Mouse (Mus musculus) kidney, postnatal 10 days (tissue): Measurements from ENCODE around the gene Zfp3.
"Not testable (repeated sequence)": the region's sequence is repeated elsewhere in the genome, so short reads cannot be mapped to it uniquely, and the experiment has no call there.

Experiments
- DNase-seq: peaks from one replicate; pipeline ENCODE4 v3.0.0; 2021; ENCODE audit warnings: mixed read lengths

Gene Zfp3

DNA sequence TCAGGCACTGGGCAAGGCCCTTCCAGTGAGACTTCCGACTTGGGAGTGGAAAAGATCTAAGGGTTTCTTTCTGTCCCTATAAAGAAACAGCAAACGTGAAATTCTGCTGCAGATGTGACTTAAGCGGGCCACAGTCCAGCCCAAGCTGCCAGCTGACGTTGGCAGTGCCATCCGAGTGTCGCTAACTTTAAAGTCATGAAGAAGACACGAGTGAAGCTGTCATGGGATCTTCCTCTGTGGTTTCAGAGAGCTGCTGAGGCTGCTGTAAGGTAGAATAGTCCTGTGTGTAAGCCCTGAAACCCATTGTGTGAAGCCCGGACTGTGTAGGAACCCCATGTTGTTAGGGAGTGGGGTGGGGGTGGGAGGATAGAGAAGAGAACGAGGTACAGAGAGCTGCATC is 1.4 kb upstream of the Zfp3 start:
- DNase-seq, result no peak

DNA sequence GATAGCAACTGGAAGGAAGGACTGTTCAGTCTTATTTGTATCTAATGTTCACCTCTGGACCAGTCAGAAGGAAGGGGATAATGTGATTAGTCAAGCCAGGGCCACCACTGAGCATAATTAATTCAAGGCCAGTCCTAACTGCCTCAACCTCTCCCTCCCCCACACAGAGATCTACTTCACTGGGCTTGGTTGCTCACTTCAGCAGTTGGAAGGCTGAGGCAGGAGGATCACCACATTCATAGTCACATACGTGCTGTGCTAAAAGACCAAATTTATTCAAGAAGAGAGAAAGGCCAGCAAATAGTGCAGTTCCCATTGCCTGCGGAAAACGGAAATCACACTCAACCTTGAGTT is 450 bp upstream of the Zfp3 start:
- no peak for DNase-seq

DNA sequence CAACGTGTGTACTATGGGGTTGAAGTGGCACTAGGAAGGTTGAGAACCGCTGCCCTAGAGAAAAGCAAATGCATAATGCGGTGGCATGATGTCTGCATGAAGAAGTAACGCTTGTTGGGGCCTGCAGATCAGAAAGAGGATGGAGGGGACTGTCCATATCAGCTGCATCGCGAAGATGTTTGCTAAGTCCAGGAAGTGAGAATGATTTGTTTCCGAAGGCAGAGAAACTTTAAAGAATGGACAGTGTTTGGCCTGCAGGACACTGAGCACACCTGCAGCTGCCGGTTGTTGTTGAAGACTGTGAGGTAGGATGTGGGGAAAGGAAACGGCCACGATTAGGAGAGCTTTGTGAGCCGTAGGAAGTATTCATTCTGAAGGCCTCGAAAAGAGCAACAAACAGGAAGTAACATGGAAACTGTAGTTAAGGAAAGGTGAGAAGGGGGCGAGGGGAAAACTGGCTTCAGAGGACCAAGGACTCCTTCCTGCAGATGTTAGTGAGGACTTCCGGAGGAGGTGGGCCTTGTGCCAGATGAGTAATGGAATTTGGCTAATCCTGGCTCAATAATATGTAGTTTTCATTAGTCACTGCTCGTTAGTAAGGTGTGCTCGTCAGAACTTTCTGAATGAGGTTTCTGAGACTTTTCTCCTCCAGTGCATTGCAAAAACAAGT is 1.9 kb downstream of the Zfp3 start:
- DNase-seq, result peak; percentile 70

DNA sequence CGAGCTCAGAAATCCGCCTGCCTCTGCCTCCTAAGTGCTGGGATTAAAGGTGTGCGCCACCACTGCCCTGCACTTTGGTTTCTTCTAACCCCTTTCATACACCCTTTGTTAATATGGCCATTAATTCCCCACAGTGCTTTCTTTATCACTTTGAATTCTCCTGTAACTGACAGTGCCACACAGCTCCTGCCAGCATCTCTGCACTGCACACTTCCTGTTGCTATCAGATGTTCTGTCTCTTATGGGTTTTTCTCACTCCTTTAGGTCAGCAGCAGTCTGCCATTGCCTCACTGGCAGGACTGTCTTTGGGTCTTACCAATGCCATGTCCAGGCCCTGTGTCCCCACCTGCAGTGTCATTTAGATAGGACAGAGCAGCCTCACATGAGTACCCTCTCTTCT is 6.8 kb downstream of the Zfp3 start:
- DNase-seq, result no peak

DNA sequence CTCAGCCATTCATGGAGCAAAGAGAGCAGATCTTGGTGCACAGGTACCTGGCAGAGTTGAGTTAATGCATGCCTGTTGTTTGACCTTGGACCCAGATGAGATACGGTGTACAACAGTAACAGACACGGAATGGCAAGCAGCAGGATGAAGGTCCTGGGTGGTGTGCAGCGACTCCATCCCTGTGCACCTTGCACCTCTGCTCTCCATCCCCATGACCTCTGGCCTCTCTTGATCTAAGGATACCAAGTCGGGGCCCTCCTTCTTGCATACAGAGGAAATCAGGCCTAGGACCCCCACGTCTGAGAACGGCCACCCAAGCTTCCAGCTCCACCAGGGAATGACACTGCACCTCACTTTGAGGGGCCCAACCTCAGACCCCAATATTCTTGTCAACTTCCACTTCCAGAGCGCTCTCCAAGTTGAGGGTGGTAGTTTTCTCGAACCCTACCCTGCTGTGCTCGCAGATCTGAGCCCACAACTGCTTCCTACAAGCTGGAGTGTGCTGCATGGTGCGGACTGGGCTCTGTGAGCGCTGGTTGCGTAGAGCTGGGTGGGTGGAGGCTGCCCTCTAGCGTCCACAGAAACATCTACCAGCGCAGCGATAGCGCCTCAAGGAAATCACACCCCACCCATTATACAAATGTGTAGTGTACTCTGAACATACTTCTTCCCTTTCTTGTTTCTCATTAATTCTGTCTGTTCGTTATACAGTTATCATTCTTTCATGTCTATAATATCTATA is 13.0 kb downstream of the Zfp3 start:
- peak; percentile 85 for DNase-seq

DNA sequence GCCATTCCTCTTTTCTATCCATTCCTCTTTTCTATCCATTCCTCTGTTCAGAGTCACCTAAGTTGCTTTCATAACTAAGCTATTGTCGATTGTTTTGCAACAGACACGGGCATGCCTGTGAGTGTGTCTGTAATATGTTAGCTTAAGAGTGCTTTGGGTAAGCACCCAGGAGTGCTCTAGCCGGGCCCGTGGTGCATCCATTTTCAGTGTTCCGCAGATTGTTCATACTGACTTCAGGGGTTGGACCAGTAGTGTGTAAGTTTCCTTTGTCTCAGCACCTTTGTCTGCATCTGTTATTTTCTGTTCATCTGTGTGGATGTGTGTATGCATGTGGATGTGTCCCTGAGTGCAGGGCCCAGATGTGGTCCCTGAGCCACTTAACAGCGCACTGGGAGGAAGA is 13.6 kb downstream of the Zfp3 start:
- no peak for DNase-seq

DNA sequence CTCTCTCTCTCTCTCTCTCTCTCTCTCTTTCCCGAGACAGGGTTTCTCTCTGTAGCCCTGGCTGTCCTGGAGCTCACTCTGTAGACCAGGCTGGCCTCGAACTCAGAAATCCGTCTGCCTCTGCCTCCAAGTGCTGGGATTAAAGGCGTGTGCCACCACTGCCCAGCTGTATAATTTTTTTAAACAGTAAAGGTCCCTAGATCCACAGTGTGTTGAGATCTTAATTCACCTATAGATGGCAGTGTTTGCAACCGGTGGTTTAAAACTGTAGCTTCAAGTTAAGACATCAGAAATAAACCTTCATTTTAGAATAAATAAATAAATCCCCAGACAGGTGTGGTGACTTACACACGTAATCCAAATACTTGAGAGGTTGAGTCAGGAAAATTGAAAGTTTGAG is 14.0 kb downstream of the Zfp3 start:
- not testable (repeated sequence) for DNase-seq

DNA sequence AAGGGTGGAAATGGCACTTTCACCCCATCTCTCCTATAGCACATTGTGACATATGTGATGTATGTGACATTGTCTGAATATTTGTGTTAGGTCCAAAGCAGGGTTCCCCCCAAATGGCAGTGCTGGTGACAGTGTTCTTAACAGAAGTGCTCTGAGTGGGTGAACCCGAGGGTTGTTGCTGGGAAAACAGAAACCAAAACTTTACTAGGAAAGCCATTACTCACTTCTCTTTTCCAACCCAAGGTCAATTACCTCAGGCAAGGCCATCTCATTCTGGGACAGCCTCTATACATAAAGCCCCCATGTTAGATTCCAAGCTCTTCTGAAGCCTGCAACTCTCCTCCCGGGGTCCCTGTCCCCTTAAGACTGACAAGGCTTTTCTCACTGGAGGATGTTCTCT is 21.9 kb downstream of the Zfp3 start:
- DNase-seq, result no peak

DNA sequence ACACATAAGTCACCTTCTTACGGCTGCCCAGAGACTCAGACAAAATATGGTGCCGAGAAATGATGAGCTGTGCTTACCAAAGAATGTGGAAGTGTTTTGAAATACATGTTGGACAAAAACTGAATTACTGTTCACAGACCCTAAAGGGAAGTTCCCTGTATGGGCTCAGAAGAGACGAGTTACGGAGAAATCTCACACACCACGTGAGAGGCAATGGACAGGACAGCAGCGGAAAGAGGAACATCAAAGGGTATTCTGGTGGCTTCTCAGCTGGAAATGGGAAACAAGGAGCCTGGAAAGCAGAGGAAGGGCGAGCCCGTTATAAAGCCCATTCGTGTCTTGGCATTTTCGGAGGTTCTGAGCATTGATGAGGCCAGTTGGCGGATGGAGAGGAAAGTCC is 23.0 kb downstream of the Zfp3 start:
- no peak for DNase-seq

DNA sequence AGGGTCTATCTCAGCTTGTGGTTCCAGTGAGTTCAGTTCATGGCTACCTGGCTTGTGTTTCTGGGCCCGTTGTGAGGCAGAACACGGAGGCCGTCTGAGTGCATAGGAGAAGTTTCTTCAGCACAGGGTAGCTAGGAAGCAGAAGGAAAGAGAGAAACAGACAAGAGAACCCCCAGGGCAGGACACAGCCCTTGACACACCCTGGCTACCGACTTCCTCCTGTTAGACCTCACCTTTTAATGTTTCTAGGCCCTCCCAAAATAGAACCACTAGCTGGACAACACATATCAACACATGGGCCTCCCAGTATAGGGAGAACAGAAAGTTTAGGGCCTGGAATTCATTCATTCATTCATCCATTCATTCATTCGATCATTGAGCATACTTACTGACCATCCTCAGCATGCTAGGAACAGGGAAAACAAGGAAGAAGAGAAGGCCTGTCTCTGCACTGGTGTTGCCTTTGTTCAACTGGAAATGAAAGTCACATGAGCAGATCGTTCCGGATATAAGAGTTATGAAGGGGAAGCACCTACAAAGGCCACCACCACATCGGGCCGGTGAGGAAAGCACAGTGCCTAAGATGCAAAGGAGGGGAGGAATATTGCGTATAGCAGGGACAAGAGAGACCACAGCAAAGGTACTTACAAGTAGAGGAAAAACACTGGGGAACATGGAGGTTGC is 25.1 kb downstream of the Zfp3 start:
- no peak for DNase-seq

DNA sequence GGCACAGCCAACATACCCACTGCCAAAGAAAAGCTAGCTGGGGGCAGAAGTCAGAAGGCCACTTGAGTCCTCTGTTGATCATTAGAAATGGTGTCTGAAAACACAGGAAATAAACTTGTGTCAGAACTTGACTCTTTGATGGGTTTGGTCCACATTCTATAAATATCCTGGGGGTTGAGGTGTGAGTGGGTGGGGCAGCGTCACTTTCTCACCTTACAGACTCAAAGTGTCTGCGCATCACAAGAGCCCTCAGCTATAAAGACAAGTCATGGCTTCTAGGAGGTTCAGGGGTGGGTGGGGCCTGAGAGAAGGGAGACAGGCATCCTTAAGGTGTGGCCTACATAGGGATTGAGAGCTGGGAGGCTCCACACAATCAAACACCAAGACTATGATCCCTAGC is 26.4 kb downstream of the Zfp3 start:
- no peak for DNase-seq

DNA sequence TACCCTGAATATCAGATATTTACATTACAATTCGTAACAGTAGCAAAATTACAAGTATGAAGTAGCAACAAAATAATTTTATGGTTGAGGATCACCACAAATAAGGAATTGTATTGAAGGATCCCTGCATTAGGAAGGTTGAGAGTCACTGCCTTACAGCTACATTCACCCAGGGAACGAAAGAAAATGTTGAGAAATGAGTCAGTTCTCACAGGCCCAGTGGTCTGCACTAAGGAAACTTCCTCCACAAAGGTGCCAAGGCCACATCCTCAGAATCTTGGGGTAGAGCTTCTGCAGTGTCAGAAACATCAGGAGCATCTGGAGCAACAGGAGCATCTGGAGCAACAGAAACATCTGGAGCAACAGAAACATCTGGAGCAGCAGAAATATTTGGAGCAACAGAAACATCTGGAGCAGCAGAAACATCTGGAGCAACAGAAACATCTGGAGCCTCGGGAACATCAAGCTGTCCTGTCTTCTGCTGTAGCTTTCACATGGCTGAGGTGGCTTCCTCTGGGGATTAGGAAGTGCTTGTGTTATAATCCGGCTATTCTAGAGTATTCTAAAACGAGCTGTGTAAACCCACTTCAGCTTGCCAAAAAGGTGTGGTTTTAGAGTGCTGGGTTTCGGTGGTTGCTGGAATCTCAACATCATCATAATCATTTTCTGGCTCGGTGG is 27.0 kb downstream of the Zfp3 start:
- no peak for DNase-seq

DNA sequence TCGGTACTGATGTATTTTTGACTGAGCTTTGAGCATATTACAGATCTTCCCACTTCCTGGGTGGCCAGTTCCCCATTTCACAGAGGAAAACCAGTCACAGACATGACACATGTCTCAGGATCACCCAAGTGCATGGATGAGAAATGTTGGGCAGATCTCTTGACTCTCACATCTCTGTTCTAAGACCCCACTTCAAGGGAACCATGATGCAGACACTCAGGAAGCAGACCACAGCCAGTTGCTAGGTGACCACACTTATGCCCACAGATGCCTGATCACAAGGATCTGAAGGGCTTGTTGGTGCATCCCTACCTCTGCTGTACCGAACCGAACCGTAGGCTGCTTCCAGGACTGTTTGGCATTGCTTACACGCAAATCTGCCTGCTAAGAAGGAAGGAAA is 27.7 kb downstream of the Zfp3 start:
- no peak for DNase-seq

DNA sequence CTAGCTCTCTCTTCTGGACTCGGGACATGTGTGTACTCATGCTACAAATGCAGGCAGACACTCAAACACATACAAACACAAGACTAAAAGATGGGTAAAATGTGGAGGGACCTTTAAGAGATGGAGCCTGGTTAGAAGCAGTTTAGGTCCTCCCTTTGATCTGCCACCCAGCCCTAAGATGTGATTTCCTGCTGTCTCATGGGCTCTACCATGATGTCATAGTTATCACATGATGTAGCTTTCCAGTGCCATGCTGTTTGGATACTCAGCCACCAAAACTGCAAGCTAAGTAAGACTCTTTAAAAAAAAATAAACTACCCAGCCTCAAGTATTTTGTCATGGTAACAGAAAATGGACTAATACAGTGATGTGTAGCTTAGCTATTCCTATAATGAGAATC is 28.4 kb downstream of the Zfp3 start:
- no peak for DNase-seq

DNA sequence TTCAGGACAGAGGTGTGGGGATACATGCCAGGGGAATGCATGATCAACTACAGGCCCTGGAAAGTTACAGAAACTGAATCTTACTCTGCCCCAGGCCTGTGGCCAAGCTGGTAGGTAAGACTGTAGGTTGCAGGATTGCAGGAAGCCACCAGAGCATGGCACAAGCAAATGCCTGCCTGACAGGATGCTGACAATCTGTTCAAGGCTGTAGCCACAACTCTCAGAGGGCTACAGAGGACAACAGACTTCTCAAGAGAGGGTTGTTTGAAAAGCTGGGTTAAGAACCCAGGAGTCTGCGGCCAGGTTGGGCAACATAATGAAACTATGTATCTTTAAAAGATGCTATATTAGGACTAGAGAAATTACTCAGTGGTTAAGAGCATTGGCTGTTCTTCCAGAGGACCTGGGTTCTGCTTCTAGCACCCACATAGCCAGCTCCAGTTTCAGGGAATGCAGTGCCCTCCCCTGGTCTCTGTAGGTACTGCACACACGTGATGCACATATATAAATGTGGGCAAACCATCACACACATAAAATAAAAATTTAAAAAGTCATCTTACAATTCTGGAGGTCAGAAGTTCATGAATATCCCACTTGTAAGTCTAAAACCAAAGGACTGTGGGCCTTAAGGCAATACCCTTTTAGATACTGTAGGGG is 38.3 kb downstream of the Zfp3 start:
- DNase-seq, result no peak

DNA sequence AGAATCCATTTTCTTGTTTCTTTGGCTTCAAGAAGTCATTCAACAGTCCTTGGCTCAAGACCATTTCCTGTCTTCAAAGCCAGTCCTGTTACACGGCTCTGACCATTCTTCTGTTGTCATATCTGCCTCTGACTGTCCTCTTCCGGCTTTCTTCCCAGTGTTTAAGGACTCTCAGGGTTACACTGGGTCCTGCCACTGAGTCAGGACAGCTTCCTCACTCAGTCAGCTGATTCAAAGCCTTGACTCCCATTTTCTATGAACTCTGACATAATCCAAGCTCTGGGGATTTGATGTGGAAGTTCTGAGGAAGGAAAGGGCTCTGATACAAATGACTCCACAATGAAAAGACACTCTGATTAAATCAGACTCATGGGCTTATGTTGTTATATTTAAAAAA is 38.9 kb downstream of the Zfp3 start:
- DNase-seq, result no peak

DNA sequence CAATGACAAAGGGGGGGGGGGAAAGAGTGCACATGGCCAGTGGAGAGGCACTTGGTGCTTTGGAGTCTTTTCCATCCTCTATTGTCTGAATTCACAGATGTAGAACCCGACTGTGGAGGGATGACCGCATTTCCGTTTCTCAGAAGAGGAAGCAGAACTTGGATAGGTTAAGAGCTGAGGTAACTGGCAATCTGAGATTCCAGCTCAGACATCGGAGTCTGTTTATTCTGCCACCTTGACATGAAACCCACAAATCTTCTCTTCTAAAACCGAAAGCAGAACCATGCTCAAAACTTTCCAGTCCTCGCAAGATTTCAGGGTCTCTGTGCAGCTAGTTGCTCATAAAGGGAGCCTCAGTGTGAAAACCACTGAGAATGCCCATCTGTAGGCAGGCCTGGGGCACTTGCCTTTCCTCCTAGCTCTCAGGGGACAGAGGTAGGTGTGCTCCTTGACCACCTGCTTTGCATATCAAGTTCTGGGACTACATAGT is 39.7 kb downstream of the Zfp3 start:
- DNase-seq, result no peak

DNA sequence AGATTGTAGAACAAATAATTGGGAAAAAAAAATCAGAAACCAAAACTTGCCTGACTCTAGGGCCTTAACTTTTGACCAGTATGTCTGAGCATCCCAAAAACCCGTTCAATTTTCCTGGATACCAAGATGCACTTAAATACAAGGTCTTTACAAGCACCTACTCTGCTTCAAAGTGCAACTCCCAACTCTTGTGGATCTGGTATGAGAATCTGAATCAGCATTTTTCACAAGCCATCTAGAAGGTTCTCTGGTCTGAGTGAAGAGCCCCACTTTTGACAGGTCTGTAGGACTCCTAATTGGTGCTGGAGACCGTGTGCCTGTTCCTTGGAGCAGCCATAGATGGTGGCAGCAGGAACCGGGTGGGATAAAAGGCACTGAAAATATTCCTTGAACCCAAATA is 40.4 kb downstream of the Zfp3 start:
- DNase-seq, result no peak

DNA sequence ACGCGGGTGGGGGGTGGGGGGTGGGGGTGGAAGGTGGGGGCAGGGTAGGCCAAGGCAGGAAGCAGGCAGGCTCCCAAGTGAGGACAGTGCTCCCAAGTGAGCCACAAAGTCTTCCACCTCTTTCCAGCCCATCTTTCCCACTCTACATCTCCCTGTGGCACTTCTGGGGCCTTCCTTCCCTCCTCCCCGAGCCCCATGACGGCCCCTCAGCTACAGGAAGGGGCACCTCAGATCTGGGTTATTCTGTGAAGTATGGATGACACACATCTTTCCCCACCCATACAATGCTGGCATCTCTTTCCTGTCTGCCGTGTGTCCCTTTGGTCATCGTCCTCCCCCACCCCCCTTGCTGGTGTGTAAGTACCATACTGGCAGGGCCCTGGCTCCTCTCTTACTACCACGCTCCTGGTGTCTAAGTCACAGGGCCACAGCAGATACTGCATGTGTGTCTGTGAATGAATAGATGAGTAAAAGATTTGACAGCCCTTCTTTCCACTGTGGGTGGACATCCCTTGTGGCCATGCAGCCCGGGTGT is 41.7 kb downstream of the Zfp3 start:
- no peak for DNase-seq

DNA sequence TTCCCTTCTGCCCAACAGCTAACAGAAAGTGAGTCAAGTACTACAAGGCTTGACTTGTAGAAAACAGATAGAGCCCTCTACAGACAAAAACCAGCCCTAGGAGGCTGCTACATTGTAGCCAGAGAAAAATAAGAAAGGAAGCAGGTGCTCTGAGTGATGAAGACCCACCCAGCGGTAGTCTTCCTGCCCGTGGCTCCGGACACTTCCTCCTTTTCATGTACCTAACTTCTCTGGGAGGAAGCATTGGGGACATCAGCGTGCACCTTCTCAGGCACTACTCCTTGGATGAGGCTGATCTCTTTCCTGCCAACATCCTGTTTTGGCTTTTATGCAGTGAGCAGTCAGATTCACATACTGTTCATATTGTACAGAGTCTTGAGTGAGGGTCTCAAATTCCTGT is 42.7 kb downstream of the Zfp3 start:
- no peak for DNase-seq

DNA sequence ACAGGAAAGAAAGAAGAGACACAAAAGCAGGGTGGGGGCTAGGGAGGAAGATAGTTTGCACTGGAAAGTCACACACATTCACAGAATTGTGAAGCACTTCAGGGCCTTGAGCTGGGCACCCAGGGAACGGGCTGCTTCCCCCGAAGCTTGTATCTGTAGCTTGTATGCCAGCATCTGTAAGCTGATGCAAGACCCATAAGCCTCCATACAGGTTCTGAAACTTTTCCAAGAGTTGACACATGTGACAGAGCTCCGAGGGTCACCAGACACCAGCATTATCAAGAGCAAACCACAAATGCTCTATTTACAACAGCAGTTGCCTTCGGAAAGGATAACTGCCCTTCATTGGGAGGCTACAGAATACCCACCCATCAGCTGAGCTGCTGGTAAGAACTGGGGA is 43.6 kb downstream of the Zfp3 start:
- no peak for DNase-seq

DNA sequence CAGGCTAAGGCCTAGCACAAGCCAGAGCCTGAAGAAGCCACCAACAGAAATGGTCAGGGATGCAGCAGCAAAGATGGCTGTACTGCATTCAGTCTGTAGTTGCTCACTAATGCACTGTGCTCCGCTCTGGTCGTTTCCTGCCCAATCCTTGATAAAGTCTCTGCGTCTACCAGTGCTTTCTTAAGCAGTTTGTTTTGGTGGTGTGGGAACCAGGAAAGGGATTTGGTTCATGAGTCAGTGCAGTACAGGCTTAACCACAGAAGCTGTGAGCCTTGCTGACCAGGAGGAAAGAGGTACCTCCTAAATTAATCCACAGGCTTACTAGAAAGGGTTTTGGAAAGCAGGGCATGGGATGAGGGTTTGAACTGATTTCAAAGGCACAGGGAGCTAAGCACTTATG is 44.1 kb downstream of the Zfp3 start:
- DNase-seq, result no peak

DNA sequence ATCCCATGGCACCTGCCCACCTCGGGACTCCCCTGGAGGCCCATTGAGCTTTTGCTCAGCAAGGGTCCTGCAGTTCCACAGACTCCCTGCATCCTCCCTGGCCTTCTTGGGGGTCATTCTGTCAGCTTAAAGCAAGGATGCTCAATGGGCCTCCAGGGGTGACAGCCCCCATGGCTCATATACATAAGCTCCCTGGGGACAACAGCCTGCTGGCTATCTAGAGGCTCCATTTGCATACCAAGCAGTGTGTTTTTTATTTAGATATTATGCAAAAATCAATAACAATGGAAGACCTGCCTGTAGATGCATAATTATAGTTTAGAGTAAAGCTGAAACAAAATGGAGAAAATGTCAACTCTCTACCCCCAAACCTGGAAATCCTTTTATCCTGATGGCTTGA is 45.0 kb downstream of the Zfp3 start:
- DNase-seq, result no peak
